Mouse (Mus musculus): ENCODE measurements around the gene Rrp36. TPM values are rescaled to one million over a fixed set of nuclear protein-coding genes. Genes with fewer than 3 reads are reported as not detected.
A peak's percentile ranks its signal among the peaks of the same experiment; 100 is the strongest.

Gene Rrp36
- polyA plus RNA-seq, 1 experiment: 36.7 TPM

GRCm38 (mm10) chr17:46661981-46662380 lies 12.2 kb downstream of the Rrp36 start:
- no peak for TF ChIP-seq CTCF (IDR thresholded peaks at IDR 0.05; ENCODE audit: borderline replicate concordance, extremely low read depth, insufficient read depth, insufficient read length)
- TF ChIP-seq POLR2A (IDR thresholded peaks at IDR 0.05; ENCODE audit: borderline replicate concordance, extremely low read depth, insufficient read depth, insufficient read length, poor library complexity, severe bottlenecking): no peak
- DNase-seq (ENCODE audit: low read depth): no peak

- TF ChIP-seq POLR2A (IDR thresholded peaks at IDR 0.05; ENCODE audit: borderline replicate concordance, extremely low read depth, insufficient read depth, insufficient read length, poor library complexity, severe bottlenecking): no peak
- DNase-seq (ENCODE audit: low read depth): no peak
Measured at GRCm38 (mm10) chr17:46661351-46661750, 12.8 kb downstream of the Rrp36 start.

GRCm38 (mm10) chr17:46656054-46656453 lies 18.1 kb downstream of the Rrp36 start:
- no peak for DNase-seq (ENCODE audit: low read depth)
- TF ChIP-seq CTCF (IDR thresholded peaks at IDR 0.05; ENCODE audit: borderline replicate concordance, extremely low read depth, insufficient read depth, insufficient read length) (no peak), POLR2A (IDR thresholded peaks at IDR 0.05; ENCODE audit: borderline replicate concordance, extremely low read depth, insufficient read depth, insufficient read length, poor library complexity, severe bottlenecking) (no peak)

GRCm38 (mm10) chr17:46651755-46652547 lies 22.2 kb downstream of the Rrp36 start:
- TF ChIP-seq CTCF (IDR thresholded peaks at IDR 0.05; ENCODE audit: borderline replicate concordance, extremely low read depth, insufficient read depth, insufficient read length) (no peak), POLR2A (IDR thresholded peaks at IDR 0.05; ENCODE audit: borderline replicate concordance, extremely low read depth, insufficient read depth, insufficient read length, poor library complexity, severe bottlenecking) (no peak)
- peak; percentile 40 for DNase-seq (ENCODE audit: low read depth)

- no peak for TF ChIP-seq CTCF (IDR thresholded peaks at IDR 0.05; ENCODE audit: borderline replicate concordance, extremely low read depth, insufficient read depth, insufficient read length)
- no peak for TF ChIP-seq POLR2A (IDR thresholded peaks at IDR 0.05; ENCODE audit: borderline replicate concordance, extremely low read depth, insufficient read depth, insufficient read length, poor library complexity, severe bottlenecking)
- DNase-seq (ENCODE audit: low read depth): peak; percentile 14
Measured at GRCm38 (mm10) chr17:46651292-46651691, 22.9 kb downstream of the Rrp36 start.

GRCm38 (mm10) chr17:46650232-46651031 lies 23.7 kb downstream of the Rrp36 start, which contains the start of gene Cul7:
Cul7 (plus strand) TSS chr17:46650337.
- peak; percentile 82 for TF ChIP-seq POLR2A (IDR thresholded peaks at IDR 0.05; ENCODE audit: borderline replicate concordance, extremely low read depth, insufficient read depth, insufficient read length, poor library complexity, severe bottlenecking)
- TF ChIP-seq CTCF (IDR thresholded peaks at IDR 0.05; ENCODE audit: borderline replicate concordance, extremely low read depth, insufficient read depth, insufficient read length): no peak

GRCm38 (mm10) chr17:46649811-46650210 lies 24.3 kb downstream of the Rrp36 start:
- TF ChIP-seq POLR2A (IDR thresholded peaks at IDR 0.05; ENCODE audit: borderline replicate concordance, extremely low read depth, insufficient read depth, insufficient read length, poor library complexity, severe bottlenecking): no peak
- no peak for TF ChIP-seq CTCF (IDR thresholded peaks at IDR 0.05; ENCODE audit: borderline replicate concordance, extremely low read depth, insufficient read depth, insufficient read length)
- DNase-seq (ENCODE audit: low read depth): peak; percentile 7

More at GRCm38 (mm10) chr17:46650232-46651031, 23.7 kb downstream of the Rrp36 start, which contains the start of gene Cul7:
- peak; percentile 98 for DNase-seq (ENCODE audit: low read depth)

- TF ChIP-seq POLR2A (IDR thresholded peaks at IDR 0.05; ENCODE audit: borderline replicate concordance, extremely low read depth, insufficient read depth, insufficient read length, poor library complexity, severe bottlenecking): no peak
- no peak for TF ChIP-seq CTCF (IDR thresholded peaks at IDR 0.05; ENCODE audit: borderline replicate concordance, extremely low read depth, insufficient read depth, insufficient read length)
- DNase-seq (ENCODE audit: low read depth): no peak
Measured at GRCm38 (mm10) chr17:46648436-46648835, 25.7 kb downstream of the Rrp36 start.

GRCm38 (mm10) chr17:46647279-46647678 lies 26.9 kb downstream of the Rrp36 start:
- no peak for TF ChIP-seq CTCF (IDR thresholded peaks at IDR 0.05; ENCODE audit: borderline replicate concordance, extremely low read depth, insufficient read depth, insufficient read length)
- no peak for TF ChIP-seq POLR2A (IDR thresholded peaks at IDR 0.05; ENCODE audit: borderline replicate concordance, extremely low read depth, insufficient read depth, insufficient read length, poor library complexity, severe bottlenecking)
- no peak for DNase-seq (ENCODE audit: low read depth)

- no peak for DNase-seq (ENCODE audit: low read depth)
- TF ChIP-seq CTCF (IDR thresholded peaks at IDR 0.05; ENCODE audit: borderline replicate concordance, extremely low read depth, insufficient read depth, insufficient read length) (no peak), POLR2A (IDR thresholded peaks at IDR 0.05; ENCODE audit: borderline replicate concordance, extremely low read depth, insufficient read depth, insufficient read length, poor library complexity, severe bottlenecking) (no peak)
Measured at GRCm38 (mm10) chr17:46646322-46646662, 27.9 kb downstream of the Rrp36 start.

- peak; percentile 100 for DNase-seq (ENCODE audit: low read depth)
- TF ChIP-seq CTCF (IDR thresholded peaks at IDR 0.05; ENCODE audit: borderline replicate concordance, extremely low read depth, insufficient read depth, insufficient read length) (no peak), POLR2A (IDR thresholded peaks at IDR 0.05; ENCODE audit: borderline replicate concordance, extremely low read depth, insufficient read depth, insufficient read length, poor library complexity, severe bottlenecking) (peak; percentile 89)
Measured at GRCm38 (mm10) chr17:46645561-46646321, 28.4 kb downstream of the Rrp36 start, which contains the start of the genes Klc4 and Mrpl2. Klc4 (minus strand) TSS chr17:46646022. Mrpl2 (plus strand) TSS chr17:46646229.

All from brain, embryonic 14.5 days (tissue).